Mouse (Mus musculus) gastrocnemius, adult 8-10 months (tissue): Measurements from ENCODE around the gene Tgfbi. TPM values are rescaled to one million over a fixed set of nuclear protein-coding genes. Genes with fewer than 3 reads are reported as not detected.

ENCODE experiments used
- DNase-seq, 2 experiments: peaks; one replicate each; pipeline ENCODE4 v3.0.0; 2022; ENCODE audit warnings: low spot score in 2 of 2
- total RNA-seq, 4 experiments: library from RNA; stranded (reverse); gene quantifications; 2 replicates each; pipeline ENCODE4 v1.2.4; 2022

Gene Tgfbi
- total RNA-seq, 4 experiments from 2014 or later: 3.8 to 15.6 (median 7.6) TPM

DNA sequence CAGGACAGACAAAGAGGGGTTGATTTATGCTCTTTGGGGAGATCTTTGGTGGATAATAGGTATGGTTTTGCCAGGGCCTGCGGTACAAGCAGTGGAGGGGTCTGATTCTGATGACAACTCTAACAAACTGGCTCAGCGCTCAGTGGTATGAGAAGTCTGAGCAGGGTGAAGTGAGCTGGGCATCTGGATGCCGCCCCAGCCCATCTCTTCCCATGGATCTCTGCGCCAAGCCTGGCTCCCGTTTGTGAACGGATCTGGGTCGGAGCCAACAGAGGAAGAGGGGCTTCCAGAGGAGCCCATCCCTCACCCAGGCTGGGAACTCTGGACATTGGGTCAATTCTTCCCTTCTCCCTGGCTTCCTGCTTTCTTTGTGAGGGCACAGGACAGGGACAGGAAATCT, 74.0 kb downstream of the Tgfbi start:
- DNase-seq: no peak

Other genes starting within 250 kb of the Tgfbi start
- gene Gm3045, start 182.9 kb upstream of the Tgfbi start, total RNA-seq: not detected
- under 1 TPM in 1 of 4 experiments, not detected in 3; 0.11 TPM for gene Slc25a48, start 171.2 kb upstream of the Tgfbi start, total RNA-seq
- not detected for gene Il9, start 127.3 kb upstream of the Tgfbi start, total RNA-seq
- under 1 TPM in 2 of 4 experiments, not detected in 2; 0.24 to 0.29 TPM for gene Fbxl21, start 87.1 kb upstream of the Tgfbi start, total RNA-seq
- gene Lect2, start 61.0 kb upstream of the Tgfbi start, total RNA-seq: not detected
- gene Smad5, start 93.5 kb downstream of the Tgfbi start, total RNA-seq: 10 to 100 TPM; 17.7 to 24.1 (median 20.7) TPM
- gene Gm45623, start 144.3 kb downstream of the Tgfbi start, total RNA-seq: not detected